Mouse (Mus musculus) retina, embryonic 14.5 days (tissue): ENCODE measurements around the gene 4930522H14Rik.

Experiments used
- DNase-seq: peaks from one replicate; pipeline ENCODE4 v3.0.0-alpha.2; 2015; ENCODE audit warnings: low spot score

Gene 4930522H14Rik

DNA sequence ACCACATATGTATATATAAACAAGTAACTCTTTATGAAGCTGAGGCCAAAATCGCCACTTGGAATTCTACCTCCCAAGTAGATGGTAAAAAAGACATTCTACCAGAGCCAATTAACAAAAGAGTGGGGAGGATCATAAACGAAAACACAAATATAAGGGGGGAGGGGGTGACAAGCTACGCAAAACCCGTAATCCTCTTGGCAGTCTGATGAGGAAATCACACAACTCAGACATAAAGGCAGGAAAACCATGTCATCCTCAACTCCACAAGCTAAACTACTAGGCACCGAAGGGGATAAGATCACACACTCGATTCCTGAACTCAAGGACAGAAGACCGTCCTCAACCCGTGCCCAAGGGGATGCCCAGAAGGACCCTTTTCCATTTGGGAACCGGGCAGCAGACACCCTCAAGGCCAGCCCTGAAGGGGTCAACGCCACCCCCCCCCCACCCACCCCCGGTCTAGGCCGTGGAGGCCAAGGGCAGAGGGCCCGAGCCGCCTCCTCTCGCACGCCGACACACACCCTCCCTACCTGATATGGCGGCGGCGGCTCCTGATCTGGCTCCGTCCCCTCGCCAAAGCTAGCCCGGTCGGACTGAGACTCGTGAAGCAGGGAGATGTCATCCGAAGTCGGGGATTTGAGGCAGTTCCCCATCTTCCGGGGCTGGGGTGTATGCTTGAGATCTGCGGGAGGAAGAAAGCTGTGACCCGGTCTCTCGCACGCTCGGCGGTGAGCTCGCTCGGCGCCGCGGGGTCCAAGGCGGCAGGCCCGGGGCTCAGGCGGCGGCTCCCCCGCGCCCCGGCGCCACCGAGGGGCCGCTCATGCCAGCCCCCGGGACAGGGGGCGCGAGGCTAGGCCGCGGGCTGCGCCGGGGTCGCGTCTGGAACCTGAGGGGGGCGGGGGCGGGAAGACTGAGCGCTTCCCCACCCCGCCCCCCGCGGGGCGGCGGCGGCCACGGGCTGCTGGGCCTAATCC is 55.2 kb downstream of the 4930522H14Rik start:
- no peak for DNase-seq

DNA sequence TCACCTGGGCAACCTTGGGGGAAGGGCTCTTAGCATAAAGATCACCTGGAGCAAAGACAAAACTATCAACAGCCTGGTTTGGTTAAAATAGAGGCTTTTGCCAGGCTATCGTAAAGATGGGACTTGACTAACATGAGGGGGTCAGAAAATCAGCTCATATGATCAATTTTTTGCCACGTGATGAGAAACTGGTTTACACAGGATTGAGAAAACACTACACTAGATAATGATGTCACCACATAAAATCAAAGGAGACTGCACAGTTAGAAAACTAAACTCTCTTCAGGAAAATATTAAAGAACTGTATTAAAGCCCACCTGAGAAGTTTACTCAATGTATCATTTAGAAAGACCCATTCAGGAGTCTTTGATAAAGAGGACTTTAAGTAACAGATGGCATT is 56.0 kb downstream of the 4930522H14Rik start:
- DNase-seq: peak; percentile 14

DNA sequence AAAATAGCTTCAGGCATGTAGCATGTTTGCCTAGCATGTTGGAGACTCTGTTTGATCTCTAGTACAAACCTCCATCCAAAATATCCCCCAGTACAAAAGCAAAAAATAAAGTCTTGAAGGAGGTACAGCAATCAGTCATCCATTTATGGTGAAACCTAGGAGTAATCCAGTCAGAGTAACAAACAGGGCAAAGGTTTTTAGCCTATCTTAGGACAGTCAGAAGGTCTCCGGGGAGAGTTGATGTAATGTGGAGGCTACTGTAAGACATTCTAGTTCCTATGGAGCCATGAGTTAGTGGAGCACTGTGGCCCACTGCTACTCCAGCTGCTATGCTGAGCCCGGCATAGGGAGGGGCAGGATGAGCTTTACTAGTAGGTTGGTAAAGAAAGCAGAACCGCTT is 58.5 kb downstream of the 4930522H14Rik start:
- DNase-seq: no peak

DNA sequence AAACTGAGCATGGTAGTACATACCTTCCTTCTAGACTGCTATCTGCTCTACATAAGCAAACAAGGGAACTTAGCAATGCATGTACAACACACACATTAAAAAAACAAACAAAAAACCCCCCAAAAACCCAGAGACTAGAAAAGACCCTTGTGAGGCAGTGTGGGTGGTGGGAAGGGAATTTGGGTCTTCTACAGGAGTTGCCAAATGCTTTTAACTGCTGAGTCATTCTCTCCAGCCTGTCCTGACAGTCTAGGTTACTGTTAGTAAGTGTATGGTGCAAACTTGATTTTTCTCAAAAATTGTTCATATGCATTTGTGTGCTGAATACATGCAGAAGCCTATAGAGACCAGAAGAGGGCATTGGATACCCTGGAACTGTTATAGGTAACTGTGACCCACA is 59.5 kb downstream of the 4930522H14Rik start:
- no peak for DNase-seq

DNA sequence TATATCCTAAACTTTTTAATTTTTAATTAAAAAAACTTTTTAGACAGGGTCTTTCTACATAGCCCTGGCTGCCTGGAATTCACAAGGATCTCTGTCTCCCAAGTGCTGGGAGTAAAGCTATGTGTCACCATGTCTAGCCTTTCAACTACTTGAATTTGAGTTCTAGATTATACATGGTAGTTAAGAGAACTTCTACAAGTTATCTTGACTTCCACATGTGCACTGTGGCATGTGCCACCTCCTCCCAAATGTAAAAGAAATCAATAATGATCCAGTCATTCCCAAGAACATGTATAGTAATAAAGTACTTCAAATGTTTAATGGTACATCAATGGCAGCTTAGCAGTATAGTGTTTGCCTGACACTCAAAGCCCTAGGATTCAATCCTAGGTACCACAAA is 63.4 kb downstream of the 4930522H14Rik start:
- no peak for DNase-seq

DNA sequence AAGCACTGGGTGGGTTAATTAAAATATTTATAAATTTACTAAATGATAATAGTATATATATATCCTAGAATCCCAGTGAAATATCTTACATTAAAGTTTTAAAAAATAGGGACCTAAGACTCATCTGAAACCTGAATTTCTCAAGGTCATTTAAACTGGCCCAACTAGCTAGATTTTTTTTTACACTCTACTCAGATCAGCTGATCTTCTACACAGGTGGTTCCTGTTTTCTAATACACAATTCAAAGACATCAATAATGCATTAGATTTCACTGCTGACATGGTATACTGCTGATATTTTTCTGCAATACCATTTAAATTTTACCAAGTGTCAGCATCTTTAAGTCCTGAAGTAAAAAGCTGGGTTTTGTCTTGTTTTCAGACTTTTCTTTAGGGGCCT is 67.2 kb downstream of the 4930522H14Rik start:
- DNase-seq: no peak

DNA sequence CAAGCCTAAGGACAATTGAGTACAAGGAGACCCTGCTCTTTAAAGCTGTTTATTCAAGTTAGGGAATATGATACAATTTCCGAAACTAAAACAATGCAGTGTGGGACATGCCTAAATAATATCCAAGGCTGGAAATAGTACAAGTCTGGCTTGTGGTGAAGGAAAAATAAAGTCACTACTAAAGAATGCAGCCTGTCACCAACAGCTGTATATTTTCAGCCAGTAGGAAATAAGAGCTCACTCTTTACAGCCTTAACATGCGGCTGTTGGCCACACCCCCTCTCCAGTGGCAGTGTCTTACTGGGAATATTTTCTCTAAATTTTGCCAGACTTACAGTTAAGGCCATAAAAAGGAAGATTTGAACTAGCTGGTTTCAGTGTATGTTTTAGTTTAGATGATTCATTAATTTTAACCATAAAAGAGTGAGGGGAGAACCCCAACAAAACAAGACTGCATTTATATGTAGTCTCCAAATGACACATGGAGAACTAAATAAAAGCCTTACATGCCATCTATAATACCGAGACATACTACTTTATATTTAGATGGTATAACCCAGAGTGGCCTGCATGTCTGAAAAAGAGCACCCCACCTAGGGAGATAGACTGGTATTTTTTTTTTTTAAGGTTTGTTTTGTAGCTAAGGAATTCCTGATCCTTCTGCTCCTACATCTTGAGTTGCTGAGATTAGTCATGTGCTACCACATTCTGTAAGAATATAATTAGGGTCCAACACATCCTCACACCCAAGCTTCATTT is 70.5 kb downstream of the 4930522H14Rik start:
- no peak for DNase-seq

DNA sequence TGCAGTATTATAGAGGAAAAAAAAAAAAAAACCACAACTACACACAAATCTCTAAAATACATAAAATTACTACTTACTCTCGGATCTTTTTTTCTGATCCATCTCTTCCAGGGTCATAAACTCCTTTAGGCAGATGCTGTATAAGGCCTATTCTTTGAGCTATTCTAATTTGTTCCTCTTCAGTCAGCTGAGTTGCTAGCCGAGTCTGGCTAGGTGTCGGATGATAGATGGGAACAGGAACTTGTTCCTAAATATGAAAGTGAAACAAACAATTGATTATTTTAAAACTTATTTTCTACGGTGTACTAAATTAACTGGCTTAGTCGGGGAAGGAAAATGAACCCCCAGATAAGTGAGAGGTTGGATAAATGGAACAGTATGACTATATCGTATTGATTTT is 74.3 kb downstream of the 4930522H14Rik start:
- no peak for DNase-seq
